Mouse (Mus musculus) adrenal gland (tissue): ENCODE results near the gene Fam126b.
"Not testable (repeated sequence)": the region's sequence is repeated elsewhere in the genome, so short reads cannot be mapped to it uniquely, and the experiment has no call there.

ENCODE experiments used
- intact Hi-C: fragments of 180-260 bp; cut with DNase I; formaldehyde crosslinking; loops from one replicate; pipeline ENCODE4 v1.15.1; 2025
- long read RNA-seq, 2 experiments: library from polyadenylated mRNA; unstranded; transcript quantifications; one replicate each; pipeline ENCODE4 v2.0.0; 2020; ENCODE audit warnings: borderline replicate concordance in 1 of 2; ENCODE audit not compliant: insufficient replicate concordance in 1 of 2

Gene Fam126b
- long read RNA-seq, experiment 1, partial matches to known transcripts, result 1 of 3 reads
- long read RNA-seq, experiment 1, other reads (novel, unspliced or antisense), result 2 of 3 reads
- long read RNA-seq, experiment 2, partial matches to known transcripts, result 0 of 6 reads
- long read RNA-seq, experiment 2, other reads (novel, unspliced or antisense), result 6 of 6 reads

GRCm38 (mm10) chr1:58586171-58586997, at the start of gene Fam126b, which contains the start of gene Ndufb3:
Gene Fam126b, minus strand, starts transcription at chr1:58586323.
Gene Ndufb3, plus strand, starts transcription at chr1:58586384.
- intact Hi-C loops, result no loop called here

DNA sequence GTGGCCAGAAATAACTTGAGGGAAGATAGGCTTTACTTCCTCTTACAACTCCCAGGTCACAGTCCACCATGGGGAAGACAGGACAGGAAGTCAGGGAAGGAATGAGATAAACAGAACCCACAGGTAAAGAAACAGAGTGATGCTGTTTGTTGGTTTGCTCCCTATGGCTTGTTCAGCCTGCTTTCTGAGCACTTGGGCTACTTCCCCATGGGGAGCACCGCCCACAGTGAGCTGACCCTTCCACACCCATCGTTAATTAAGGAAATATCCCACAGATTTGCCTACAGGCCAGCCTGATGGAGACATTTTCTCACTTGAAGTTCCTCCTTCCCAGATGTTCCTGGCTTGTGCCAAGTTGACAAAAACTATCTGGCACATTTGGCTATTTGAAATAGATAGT, 42.7 kb upstream of the Fam126b start:
- intact Hi-C loops, result not testable (repeated sequence)

- intact Hi-C loops, result no loop called here
These were observed 36.0 kb upstream of the Fam126b start for GRCm38 (mm10) chr1:58621996-58622748.

- intact Hi-C loops, result no loop called here
These were observed 35.1 kb upstream of the Fam126b start for GRCm38 (mm10) chr1:58621251-58621650.

- intact Hi-C loops, result no loop called here
These were observed 32.6 kb upstream of the Fam126b start for GRCm38 (mm10) chr1:58618766-58619165.

- intact Hi-C loops, result no loop called here
These were observed 32.0 kb upstream of the Fam126b start for GRCm38 (mm10) chr1:58617978-58618668.

GRCm38 (mm10) chr1:58617076-58617475, 31.0 kb upstream of the Fam126b start:
- intact Hi-C loops, result no loop called here

GRCm38 (mm10) chr1:58616176-58616575, 30.1 kb upstream of the Fam126b start:
- intact Hi-C loops, result no loop called here

DNA sequence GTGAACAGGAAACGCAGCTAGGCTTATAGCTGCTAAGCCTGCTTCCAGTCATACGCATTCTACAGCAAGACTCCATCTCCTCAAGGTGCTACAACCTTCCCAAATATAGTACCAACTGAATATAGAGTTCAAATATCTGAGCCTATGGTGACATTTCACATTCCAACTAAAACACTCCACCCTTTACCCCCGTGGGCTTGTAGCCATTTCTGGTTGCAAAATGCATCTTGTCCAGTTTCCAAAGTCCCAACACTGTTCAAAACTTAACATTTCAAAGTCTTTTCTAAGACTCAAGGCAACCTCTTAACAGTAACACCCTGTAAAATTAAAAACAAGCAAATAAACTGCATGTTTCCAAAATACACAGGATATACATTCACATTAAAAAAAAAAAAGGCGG, 29.0 kb upstream of the Fam126b start:
- intact Hi-C loops, result no loop called here

GRCm38 (mm10) chr1:58614424-58614823, 28.3 kb upstream of the Fam126b start:
- intact Hi-C loops, result no loop called here

DNA sequence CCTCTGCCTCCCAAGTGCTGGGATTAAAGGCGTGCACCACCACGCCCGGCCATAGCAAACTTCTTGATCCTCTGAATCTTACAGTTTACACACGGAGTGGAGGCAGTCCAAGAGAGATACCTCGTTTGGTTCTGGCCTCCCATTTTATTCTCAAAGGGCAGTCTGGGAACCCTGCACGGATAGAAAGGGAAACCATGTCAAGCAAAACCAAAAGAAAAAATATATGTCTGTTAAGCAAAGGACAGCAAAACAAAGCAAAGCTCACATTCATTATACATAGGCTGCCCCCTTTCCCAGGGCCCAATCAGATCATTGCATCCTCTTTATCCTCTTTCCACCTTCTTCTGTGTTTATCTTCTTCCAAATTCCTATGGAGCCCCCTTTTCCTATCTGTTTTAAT, 27.7 kb upstream of the Fam126b start:
- intact Hi-C loops, result no loop called here

DNA sequence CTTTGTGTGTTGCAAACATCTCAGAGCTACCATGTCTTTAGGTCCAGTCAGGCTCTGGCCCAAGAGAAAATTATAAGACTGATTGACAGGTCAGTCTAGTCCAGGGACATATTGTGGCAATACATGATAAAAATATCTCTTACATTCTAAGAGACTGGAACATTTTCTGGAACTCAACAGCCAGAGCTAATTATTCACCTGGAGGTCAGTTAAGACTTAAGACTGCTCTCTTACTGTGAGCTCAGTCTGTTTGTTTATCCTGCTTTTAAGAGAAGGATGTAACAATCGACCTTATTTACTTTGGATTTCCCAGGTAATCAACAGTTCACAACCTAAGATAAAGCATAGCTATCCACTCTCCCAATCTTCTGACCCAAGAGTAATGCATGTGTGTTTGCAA, 24.5 kb upstream of the Fam126b start:
- intact Hi-C loops, result no loop called here

- intact Hi-C loops, result no loop called here
These were observed 24.0 kb upstream of the Fam126b start for GRCm38 (mm10) chr1:58610166-58610565.

- intact Hi-C loops, result not testable (repeated sequence)
These were observed 23.5 kb upstream of the Fam126b start for GRCm38 (mm10) chr1:58609591-58609990.

DNA sequence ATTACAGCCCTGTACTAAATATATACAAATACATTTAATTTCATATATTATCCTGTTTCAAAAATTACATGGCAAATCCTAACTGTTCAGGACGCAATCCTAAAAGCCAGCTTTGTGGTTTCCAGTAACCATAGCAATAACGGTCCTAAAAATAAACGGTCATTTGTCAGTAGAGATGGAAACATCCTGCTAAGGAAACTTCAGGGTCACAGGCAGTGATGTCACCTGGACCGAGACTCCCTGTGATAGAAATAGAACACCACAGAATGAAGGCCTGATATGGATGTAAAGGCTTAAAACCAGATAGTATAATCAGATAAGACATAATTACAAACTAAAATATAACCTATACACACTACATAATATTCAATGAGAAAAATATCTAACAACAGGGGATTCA, 17.6 kb upstream of the Fam126b start:
- intact Hi-C loops, result no loop called here

- intact Hi-C loops, result no loop called here
These were observed 16.6 kb upstream of the Fam126b start for GRCm38 (mm10) chr1:58602681-58603080.

DNA sequence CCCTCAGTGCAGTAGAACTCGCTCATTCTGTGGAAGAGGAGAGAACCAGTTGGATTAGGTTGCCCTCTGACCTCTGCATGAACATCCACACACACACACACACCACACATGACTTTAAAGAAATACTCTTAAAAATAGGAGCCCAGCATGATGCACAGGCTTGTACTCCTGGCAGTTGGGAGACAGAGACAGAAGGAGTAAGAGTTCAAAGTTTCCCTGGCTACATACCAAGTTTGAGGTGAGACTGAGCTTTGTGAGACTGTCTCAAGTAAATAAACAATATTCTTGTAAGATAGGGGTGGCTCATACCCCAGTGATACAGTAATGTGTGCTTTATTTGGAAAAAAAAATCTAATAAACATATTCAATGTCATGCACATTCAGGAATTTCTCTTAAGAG, 1.4 kb upstream of the Fam126b start:
- intact Hi-C loops, result no loop called here

GRCm38 (mm10) chr1:58585373-58586170, 551 bp downstream of the Fam126b start:
- intact Hi-C loops, result no loop called here

GRCm38 (mm10) chr1:58584271-58584670, 1.9 kb downstream of the Fam126b start:
- intact Hi-C loops, result no loop called here

DNA sequence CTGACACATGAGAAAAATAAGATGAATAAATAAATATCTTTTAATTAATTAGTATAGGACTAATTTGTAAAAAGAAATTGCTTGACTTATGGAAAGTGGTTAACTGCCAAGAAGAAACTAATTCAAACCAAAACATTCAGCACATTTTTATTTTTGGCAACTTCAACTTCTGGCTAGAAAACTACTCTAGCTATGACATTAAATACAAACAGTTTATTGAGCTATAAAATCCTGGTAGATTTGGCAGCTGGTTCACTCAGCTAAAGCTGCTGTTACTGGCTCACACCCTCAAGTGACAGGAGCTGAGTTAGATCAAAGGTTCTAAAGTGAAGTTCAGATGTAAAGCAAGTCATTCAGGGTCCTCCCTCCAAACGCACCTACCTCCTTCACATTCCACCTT, 3.5 kb downstream of the Fam126b start:
- intact Hi-C loops, result no loop called here

- intact Hi-C loops, result no loop called here
These were observed 6.9 kb downstream of the Fam126b start for GRCm38 (mm10) chr1:58579179-58579578.
